Mouse (Mus musculus): ENCODE data around the gene Gm28171.
"Not testable (repeated sequence)": the region's sequence is repeated elsewhere in the genome, so short reads cannot be mapped to it uniquely, and the experiment has no call there.

The Gm28171 gene

DNA sequence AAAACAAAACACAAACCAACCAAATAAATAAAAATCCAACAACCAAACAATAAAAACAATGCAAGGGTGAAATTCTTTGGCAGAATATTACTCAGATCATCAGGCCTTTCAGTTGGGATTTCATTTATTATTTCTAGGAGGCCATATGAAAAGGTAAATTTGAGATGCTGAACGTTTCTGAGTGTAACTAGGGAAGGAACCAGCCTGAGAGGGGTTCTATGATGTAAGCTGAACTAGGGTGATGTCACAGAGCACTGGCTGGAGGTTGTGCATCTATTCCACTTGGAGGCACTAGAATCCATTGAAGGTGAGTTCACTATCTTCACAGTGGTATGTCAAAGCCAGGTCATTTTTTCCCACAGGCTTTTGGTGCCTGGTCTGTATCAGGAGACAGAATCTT, at the start of gene Gm28171:
Gene Gm28171, plus strand, starts transcription at position 301 of the 400 bp plus-strand sequence.
- DNase-seq (ENCODE audit: low read depth, low spot score) = not testable (repeated sequence)
